Mouse (Mus musculus): ENCODE measurements around the gene Eif3m.
"Not testable (repeated sequence)": the region's sequence is repeated elsewhere in the genome, so short reads cannot be mapped to it uniquely, and the experiment has no call there.

The Eif3m gene

DNA sequence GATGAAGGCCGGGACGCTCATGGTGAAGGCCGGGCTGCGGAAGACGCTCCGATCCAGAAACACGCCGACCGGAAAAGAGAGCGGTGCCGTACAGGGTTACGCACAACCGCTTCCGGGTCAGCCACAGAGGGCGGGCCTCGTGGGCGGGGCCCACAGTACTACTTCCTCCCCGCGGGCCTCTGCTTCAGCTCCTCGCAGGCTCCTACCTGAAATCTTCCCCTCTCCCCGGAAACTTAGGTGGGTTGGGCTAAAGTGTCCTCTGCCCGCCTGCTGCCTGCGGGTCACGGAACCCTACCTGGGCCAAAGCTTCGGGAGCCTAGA lies at the start of gene Eif3m:
Eif3m (minus strand) TSS at position 114 of the 321 bp plus-strand sequence.
- DNase-seq, result peak; percentile 95

DNA sequence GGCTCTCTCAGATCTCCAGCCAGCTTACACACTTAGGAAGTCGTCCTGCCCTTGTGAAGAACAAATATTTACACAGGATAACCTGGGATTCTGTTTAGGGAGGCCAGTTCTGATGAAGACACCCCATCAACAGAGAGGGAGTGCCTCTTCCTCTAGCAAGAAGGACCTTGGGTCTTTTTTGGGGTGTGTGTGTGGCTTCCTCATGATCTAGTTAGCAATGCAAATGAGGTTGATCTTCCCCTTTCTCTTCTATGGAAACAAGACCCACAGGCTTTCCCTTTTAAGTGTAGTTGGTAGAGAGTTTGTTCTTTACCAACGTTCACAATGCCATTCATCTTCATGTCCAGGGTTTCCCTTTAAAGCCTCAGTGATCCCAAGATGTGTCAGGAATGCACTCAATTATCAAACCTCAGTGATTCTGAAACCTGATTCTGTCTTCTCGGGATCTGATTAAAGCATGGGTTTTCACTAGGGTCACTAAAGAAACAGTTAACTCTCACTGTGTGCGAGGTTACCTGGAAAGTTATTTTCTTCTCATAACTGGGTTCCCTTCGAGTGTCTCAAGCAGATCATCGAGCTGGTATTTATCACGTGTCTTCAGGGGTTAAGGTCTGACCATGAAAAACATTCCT lies 46.0 kb upstream of the Eif3m start:
- DNase-seq, result no peak

DNA sequence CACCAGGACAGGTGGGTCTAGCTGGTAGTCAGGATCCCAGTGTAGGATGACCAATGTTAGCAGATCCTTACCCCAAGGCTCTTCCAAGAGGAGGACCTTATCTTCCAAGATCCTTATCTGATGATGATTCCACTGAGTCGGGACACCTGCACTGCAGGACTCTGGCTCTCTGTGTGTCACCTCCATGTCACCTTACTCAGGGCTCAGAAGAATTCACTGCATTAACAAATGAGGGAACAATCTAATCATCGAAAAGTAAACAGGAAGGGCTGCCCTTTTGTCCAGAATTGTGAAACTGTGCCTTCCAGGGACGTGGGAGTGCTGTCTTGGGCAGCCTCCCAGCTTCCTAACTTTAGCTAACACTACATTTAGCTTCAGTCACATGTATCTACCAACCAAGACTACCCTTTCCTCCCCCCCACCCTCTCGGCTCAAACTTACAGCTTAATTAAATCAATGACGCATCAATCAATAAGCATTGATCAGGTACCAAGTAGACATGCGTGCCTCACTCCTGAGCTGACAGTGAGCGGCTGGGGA lies 41.8 kb upstream of the Eif3m start:
- DNase-seq, result no peak

DNA sequence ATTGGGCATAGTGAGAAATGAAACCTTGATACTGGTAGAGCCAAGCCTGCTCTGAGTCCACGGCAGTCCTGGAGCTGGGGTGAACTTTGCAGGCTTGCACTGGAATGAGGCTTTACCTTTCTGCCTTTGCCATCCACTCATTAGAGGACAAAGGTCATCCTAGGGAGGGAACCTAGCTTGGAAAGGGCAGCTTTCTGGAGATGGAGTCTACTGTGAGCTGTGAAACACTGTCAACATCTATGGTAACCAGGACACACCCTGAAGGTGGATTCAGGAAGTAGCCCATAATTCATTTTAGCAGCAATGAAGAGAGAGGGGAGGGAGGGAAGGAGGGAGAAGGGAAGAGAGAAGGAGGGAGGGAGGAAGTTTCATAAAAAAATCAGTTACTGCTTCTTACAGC lies 38.6 kb upstream of the Eif3m start:
- DNase-seq, result no peak

DNA sequence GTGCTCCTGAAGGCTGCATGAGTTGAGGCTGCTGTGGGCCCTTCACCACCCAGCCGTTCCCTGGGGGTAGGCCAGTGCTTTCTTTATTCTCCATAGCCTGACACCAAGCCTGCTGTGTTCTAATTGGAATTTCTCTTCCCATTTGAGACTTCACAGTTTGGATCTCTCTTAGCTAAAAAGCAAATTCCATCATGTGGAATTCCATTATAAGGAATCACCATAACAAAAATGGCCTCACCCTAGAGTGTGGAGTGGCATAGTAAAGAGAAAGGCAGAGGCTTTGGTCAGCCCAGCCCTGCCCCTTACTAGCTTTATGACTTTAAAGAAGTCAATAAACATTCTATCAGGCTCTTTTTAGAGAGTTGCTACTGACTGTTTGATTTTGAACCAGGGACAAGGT lies 31.4 kb upstream of the Eif3m start:
- no peak for DNase-seq

DNA sequence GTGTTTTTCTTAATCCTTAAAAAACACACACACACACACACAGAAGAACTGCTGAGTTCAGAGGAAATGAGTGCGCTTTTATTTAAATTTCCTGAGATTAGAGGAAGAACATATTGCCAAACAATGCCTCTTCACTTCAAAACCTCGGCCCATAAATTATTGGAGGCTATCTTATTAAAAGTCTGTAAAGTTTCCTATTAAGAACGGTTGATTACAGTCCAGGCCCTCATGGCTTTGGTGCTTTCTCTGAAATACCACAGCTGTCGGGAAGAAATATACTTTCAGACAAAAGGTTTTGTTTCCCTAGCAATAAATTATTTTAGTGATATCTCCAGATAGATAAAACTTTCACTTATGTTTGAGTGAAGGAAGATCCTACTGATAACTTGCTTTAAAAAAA lies 26.3 kb upstream of the Eif3m start:
- DNase-seq, result no peak

DNA sequence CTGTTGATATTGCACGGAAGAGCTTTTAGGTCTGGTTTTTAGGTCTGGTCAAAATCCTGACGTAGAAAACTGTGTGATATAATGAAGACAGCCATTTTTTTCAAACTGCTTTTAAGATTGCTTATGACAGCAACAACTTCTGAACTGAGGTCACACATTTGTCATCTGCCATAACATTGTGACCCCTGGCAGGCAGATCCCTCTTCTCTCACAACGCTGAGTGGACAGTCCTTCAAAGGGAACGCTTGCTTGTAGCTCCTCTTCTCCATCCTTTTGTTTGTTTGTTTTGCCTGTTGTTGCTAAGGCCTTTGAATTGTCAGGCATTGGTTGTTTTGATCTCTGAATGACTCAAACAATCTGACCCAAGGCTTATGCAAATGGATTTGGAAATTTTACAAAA lies 24.0 kb upstream of the Eif3m start:
- DNase-seq, result peak; percentile 6

DNA sequence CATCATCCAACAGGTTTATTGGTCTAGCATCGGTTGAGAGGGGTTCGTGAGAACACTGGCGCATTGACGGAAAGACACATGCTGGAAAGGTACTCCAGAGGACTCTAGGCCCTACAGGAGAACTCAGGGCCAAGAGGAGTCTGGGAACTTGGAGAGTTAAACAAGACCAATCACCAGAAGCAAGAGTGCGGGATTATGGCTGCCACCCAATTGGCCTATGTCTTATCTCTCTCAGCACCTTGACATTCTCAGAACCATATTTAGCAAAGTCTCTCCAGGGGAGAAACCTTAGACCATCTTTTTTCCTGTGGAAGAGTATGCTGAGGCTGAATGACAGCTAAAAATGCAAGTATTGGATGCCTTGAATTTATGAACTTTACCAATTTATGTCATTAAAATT lies 22.0 kb upstream of the Eif3m start:
- DNase-seq, result no peak

DNA sequence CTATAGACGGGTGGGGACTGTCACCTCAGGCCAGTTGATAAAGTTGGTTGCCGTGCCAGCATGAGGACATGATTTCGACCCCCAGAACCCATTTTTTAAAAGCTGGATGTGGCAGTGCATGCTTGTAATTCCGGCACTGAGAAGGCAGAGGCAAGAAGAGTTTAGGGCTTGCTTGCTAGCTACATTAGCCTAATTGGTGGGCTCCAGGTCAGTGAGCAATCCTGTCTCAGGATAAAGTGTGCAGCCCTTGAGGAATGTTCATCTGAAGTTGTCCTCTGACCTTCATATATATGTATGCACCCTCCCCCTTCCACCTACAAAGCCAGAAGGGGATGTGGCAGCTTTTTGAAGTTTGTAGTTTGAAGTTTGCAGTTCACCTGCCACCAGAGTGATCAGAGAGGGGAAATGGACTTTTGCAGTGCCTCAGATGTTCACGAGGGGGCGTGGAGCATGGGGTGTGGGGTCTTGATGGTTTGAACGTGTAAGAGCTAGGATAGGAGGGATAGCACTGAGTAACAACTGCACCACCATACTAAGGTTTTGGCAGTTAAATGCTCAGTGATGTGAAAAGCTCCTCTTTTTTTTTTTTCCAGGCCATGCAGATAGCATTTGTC lies 21.2 kb upstream of the Eif3m start:
- DNase-seq, result no peak

DNA sequence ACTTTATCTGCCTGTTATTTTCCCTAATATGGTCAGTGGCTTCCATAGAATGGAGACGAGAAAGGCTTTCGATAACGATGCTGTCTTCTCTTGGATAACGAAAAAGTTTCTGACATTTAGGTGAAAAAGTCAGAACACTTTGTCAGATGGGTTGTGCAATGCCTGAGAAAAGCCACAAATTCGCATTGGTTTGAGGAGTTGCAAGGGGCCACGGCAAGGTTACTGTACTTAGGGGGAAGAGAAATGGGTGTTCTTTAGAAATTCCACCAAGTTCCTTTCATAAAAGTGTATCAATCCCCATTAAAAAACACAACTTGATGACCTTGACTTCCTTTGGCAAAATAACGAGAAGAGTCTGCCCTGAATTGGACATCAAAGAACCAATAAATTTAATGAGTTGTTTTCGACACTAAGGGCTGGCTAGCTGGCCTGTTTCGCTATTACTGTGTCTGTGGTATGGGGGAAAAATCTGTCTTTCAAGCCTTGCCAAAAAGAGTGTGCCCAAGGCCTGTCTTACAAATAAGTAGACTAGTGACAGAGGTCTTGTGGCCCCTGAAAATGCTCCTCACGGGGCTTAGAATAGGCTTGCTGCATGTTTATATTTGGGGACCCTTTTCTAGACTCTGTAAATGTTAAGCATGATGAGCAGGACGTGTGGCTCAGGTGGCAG lies 19.7 kb upstream of the Eif3m start:
- no peak for DNase-seq

DNA sequence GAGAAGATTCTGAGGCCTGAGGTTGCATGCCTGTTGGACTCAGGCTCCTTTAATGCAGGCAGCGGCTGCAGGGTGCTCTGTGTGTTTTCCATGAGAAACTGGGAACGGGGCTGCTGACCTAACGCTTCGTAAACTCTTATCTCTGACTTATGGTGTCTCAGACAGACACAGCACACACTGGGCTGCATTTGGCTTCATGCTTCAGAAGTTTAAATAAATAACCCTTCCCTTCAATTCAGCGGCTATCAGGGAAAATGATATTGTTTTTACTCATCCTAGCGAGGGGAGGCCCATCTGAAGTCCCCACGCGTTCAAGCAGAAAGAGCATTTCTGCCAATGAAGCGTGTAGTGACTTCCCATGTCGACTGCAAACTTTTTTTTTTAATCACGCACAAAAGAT lies 19.1 kb upstream of the Eif3m start:
- no peak for DNase-seq

DNA sequence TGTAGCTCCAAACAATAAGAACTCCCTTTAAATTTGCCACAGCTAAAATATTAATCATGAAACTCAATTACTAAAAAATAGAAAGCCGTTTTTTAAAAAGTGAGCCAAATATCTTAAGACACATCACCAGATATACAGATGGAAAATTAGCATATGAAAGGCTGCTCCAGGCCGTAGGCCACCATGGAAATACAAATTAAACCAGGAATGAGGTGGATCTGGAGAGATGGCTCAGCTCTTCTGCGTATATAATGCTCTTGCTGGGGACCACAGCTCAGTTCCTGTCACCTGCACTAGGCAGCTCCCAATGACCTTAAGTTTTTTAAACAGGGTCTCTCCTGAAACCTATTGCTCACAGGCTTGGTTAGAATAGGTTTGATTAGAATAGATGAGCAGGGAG lies 17.2 kb upstream of the Eif3m start:
- DNase-seq, result no peak

DNA sequence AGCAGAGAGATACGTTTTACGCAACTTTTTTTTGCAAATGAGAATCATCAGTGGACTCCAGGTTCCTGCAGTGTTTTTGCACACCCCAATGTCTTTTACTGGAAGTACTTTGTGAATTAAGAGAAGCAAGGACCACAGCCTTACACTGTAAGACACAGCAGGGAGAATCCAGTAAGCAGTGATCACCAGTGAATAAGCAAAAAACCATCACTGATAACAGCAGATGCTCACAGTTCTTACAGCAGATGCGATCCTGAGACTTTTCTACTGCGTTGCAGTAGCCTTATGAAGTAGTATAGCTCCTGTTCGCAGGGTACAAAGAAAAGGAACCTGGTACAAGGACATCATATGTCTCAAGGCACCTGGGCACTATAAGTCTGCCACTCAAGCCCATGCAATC lies 13.6 kb upstream of the Eif3m start:
- DNase-seq, result no peak

DNA sequence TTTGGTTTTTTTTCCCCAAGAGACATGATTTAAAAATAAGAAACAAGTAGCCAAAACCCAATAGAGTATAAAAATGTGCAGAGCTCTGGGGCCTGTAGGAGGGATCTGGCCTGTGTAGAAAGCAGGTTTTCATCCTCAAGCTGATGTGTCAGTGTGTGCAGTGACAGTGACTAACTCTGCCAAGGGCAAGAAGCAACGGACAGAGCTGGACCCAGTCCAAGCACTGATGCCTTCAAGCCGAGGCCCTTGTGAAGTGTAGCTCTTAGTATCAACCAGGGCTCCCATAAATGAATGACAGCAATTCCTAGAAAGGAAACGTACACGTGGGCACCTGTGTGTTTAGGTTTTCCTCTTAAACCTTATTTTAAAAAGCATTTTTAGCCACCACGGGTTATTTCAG lies 11.9 kb upstream of the Eif3m start:
- DNase-seq, result no peak

DNA sequence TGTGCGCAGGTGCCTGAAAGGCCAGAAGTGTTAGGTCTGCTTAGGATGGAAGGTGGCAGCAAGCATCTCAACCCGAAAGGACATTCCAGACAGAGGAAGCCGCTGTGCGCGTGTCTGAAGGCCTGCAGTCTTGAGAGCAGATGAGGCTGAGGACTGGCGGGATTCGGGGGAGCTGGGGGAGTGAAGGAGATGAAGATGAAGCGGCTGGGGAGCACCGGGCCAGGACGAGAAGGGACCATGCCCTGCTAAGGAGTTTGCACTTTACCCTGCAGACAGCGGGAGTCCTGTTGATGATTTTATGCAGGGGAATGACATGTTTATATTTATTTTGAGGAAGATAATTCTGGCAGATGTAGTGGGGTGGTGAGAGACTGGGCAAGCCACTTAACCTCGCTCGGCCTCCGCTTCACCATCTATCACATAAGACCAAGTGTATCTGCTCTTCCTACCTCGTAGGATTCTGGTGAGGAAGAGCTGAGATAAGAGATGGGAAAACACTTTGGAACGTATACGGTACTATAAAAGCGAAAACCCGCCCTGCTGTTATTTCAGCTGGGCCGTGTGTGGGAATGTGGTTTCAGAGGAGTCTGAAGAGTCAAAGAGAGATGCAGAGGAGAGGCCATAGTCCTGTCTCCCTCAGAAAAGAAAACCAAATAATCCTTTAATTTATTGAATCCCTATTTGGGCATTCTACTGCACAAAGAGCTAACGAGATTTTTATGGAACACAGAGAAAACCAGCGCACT lies 10.2 kb upstream of the Eif3m start:
- no peak for DNase-seq

DNA sequence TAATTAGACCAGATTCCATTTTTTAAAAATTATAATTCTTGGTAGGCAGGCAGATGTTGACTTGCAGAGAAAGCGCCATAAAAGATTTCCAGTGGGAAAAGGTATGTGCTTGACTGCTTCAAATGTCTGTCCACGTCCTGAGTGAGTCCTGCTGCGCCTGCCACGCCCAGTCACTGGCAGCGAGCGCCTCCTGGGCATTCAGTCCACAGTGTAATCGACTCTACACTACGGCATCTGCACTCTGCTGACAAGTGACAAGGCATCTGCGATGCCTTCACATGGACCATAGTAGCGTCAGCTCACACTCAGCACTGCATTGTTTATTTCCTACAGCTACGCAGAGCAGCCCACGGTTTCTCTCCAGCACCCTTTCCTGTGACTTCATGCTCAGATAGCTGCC lies 8.7 kb upstream of the Eif3m start:
- DNase-seq, result not testable (repeated sequence)

DNA sequence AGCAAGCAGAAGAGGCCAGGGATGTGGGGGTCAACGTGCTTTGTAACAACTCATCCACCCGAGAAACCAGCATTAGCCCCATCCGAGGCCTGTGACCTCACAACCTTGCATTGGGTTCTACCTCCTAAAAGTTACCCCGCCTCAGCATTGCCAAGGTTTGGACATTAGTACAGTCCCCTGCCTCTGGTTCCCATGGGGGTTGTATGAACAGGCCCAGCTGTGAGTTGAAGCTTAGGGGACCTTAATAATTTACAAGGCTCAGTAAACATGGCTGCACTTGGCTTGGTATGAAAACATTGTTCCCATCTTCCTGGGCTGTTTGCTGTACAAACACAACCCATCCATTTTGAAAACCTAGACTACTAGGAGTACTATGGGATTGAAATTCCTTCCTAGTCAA lies 6.9 kb upstream of the Eif3m start:
- no peak for DNase-seq

DNA sequence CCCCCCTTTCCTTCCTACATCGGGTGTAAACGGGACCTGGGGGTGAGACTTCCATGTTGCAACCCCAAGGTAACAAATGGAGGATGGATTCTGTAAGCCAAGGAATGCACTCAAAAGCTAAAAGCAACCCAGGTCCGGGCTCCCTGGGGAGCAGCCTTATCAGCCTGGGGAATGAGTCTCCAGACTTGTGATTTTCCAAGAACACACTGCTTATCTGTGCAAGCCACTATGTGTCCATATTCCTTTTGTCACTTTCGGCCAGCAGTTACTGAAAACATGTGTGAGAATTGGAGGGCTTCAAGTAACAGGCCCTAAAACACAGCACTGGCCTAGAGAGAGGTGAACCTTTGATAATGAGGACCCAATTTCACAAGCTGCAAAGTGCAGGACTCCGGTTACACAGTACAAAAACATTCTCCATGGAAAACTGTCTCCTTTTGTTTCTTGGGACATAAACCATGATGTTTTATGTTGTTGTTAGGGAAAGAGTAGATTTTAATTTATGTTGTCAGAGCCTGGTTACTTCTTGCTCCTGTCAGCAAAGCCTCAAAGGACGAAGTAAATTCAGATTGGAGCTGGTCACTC lies 6.2 kb upstream of the Eif3m start:
- no peak for DNase-seq

DNA sequence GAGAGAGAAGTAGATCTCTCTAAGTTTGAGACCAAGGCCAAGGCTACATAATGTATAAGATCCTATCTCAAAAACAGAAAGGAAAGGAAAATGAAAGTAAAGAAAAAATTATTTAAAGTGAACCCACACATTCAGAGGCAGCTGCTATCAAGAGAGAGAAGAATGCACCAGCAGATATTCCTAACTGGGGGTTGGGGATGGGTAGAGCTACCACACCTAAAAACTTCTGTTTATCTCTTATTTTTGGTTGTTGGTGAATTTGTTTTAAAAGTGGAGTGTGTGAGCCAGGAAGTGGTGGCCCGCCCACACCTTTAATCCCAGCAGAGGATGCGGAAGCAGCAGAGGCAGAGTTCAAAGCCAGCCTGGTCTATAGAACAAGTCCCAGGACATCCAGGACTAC lies 5.0 kb upstream of the Eif3m start:
- no peak for DNase-seq

DNA sequence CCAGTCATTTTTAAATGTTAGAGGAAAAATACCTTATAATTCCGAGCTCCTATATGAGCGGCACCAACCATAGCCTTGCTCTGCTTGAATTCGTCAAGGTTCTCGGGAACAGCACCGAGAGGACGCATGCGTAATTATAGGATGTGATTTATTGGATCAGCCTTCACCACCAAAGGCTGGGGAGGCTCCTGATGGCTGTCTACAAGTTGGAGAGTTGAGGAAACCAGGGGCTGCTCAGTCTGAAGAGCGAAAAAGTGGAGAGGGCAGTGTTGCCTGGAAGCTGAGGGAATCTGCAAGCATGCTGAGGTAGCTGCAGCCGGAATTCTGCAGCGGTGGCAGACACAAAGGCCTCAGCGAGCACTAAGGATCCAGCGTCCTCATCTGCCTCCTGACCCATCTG lies 4.4 kb upstream of the Eif3m start:
- no peak for DNase-seq

DNA sequence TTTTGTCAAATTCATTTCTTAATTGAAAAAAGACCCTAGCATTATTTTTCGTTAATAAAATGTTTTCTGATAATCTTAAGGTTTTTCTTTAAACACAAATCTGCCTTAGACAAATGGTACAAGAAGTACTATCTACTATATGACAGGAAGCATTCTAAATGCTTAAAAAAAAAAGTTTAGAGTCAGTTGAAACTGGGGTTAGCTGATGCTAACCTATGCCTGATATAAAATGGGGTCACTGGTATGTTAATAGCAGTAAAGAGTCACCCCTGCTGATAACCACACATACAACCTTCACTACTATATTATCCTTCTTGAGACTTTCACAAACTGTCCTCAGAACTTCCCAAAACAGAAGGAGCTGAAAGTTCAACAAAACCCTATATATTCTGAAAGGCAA lies 2.6 kb upstream of the Eif3m start:
- no peak for DNase-seq

DNA sequence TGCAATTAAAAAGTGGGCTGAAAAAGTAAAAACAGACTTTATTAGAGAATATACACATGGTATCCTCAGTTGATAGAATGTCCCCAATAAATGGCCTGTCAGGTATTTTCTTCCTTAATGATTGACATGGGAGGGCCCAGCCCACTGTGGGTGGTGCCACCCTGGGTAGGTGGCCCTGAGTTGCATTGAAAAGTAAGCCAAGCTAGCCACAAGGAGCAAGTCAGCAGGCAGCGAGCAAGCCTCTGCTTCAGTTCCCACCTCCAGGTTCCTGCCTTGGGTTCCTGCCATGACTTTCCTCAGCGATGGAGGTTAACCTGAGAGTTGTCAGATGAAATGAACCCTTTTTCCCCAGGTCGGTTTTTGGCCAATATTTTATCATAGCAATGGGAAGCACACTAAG lies 922 bp upstream of the Eif3m start:
- DNase-seq, result no peak

DNA sequence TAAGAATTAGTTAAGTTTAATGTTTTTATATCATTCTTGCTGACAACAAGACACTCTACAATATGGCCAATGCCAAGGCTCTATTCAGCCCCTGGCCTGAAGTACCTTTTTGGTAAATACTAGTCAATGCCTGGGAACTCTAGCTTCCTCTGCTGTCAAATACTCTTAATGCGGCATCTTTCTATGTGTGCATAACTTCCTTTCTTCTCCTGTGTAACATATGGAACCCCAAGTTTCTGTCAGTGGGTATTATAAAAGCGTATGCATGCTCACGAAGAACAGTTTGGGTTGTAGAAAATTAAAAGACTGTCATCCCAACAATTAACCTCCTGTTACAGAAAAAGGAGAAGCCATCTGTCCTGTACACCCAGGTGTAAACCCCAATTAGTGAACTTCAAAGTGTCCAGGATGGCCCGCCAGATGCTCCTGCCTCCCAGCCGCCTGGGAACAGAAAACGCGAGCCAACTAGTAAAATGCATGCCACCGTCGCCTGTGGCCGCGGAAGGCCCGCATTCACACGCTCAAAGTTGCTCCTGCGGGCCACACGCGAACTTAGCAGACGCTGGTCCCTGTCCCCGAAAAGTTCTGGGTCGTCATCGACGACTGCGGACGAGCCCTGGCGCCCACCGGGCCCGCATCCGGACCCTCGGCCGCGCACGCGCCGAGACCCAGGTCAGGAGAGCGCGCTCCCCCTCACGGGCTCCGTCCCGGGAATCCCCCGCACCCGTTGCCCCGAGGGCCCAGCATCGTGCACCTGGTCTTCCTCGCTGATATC lies 501 bp downstream of the Eif3m start:
- no peak for DNase-seq

All from lung, postnatal 14 days (tissue).